Mouse (Mus musculus) natural killer cell, adult 2 months (primary cell): ENCODE measurements around the gene Serpinb3b.
"Not testable (repeated sequence)": the region's sequence is repeated elsewhere in the genome, so short reads cannot be mapped to it uniquely, and the experiment has no call there.

Experiments used
- DNase-seq, 2 experiments: peaks; one replicate each; pipeline ENCODE4 v3.0.0; 2022; ENCODE audit warnings: low spot score in 2 of 2

The Serpinb3b gene

DNA sequence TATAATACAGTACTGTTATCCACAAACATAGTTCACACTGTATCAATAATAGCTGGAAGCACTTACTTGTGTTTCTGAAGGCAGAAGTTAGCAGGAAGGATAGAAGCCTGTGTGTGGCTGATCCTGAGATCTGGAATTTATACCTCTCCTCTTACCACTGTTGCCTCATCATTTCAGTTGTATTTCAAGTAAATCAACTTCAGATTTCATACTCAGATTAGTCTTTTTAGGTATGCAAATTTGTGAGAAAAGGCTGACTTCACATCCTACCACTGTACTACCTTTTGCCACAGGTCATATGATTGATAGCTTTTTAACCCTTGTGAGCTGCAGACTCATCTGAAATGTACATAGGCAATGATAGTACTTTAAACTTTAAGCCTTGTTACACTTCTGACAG is at the start of gene Serpinb3b, which contains the start of gene Serpinb3c:
Gene Serpinb3b (minus strand): TSS at position 101 of the 400 bp plus-strand sequence.
Gene Serpinb3c (minus strand): TSS at position 111 of the 400 bp plus-strand sequence.
- not testable (repeated sequence) for DNase-seq

DNA sequence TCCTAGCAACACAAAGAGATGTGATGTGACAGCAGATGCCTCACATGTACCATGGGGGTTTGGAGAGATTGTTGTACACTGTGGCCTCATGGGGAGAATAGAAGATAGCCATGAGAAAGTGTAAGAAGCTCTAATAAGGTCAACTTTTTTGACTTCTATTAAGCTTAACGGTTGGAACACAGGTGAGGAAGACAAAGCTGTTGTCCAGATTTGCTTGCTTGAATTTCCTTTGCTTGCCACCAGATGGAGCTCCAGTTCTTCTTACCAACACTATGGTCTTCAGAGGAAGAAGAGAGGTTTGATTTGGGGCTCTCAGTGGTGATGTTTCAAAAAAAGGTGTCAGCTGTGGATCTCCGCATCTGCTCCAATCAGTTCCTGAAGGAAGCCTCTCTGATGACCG is 35.0 kb downstream of the Serpinb3b start:
- DNase-seq, result peak in 1 of 2 experiments; percentile 1

GRCm38 (mm10) chr1:107217276-107217675 is 60.9 kb downstream of the Serpinb3b start:
- DNase-seq, result not testable (repeated sequence)

- DNase-seq, result peak in 1 of 2 experiments; percentile 1
Measured at GRCm38 (mm10) chr1:107127453-107127852, 150.7 kb downstream of the Serpinb3b start.
